Mouse (Mus musculus): ENCODE data around the gene Slain2. TPM values are rescaled to one million over a fixed set of nuclear protein-coding genes. Genes with fewer than 3 reads are reported as not detected.

Slain2 gene
- polyA plus RNA-seq, 1 experiment = 48.4 TPM

GRCm38 (mm10) chr5:73014745-73015144, 100.6 kb downstream of the Slain2 start:
- TF ChIP-seq POLR2A (IDR thresholded peaks at IDR 0.05; ENCODE audit: insufficient read depth, low read length) (no peak), CTCF (IDR thresholded peaks at IDR 0.05; ENCODE audit: low read depth, low read length) (no peak), EP300 (IDR thresholded peaks at IDR 0.05; ENCODE audit: insufficient read depth, low read depth, low read length) (no peak)
- Histone ChIP-seq H3K4me1 (ENCODE audit: control insufficient read depth, insufficient read depth, low read length) (no peaks in the 10 kb centered on the region), H3K27me3 (ENCODE audit: control insufficient read depth, insufficient read depth, low read length, poor library complexity, severe bottlenecking) (peaks cover 6% of the 10 kb centered on the region; the same call in 1 of the 2 replicates), H3K9ac (ENCODE audit: low read depth, poor library complexity, severe bottlenecking) (no peak overlapping the region), H3K36me3 (ENCODE audit: control insufficient read depth, insufficient read depth, low read length, poor library complexity, severe bottlenecking) (no peaks in the 10 kb centered on the region), H3K9me3 (replicated peaks; ENCODE audit: control insufficient read depth, insufficient read depth, low read length, poor library complexity, severe bottlenecking) (no peaks in the 10 kb centered on the region), H3K4me3 (ENCODE audit: low read depth, low read length) (no peak overlapping the region), H3K27ac (ENCODE audit: insufficient read depth, low read length) (no peak overlapping the region)

GRCm38 (mm10) chr5:73023801-73024200, 109.7 kb downstream of the Slain2 start:
- no peaks in the 10 kb centered on the region for H3K4me1 ChIP-seq (ENCODE audit: control insufficient read depth, insufficient read depth, low read length)
- TF ChIP-seq EP300 (IDR thresholded peaks at IDR 0.05; ENCODE audit: insufficient read depth, low read depth, low read length) (no peak), POLR2A (IDR thresholded peaks at IDR 0.05; ENCODE audit: insufficient read depth, low read length) (no peak), CTCF (IDR thresholded peaks at IDR 0.05; ENCODE audit: low read depth, low read length) (no peak)
- no peak overlapping the region for H3K9ac ChIP-seq (ENCODE audit: low read depth, poor library complexity, severe bottlenecking)
- H3K27ac ChIP-seq (ENCODE audit: insufficient read depth, low read length) = no peak overlapping the region
- no peaks in the 10 kb centered on the region for H3K27me3 ChIP-seq (ENCODE audit: control insufficient read depth, insufficient read depth, low read length, poor library complexity, severe bottlenecking)
- peaks cover 4% of the 10 kb centered on the region for H3K36me3 ChIP-seq (ENCODE audit: control insufficient read depth, insufficient read depth, low read length, poor library complexity, severe bottlenecking)
- no peak overlapping the region for H3K4me3 ChIP-seq (ENCODE audit: low read depth, low read length)
- H3K9me3 ChIP-seq (replicated peaks; ENCODE audit: control insufficient read depth, insufficient read depth, low read length, poor library complexity, severe bottlenecking) = no peaks in the 10 kb centered on the region

Other genes with a start within 250 kb of the Slain2 start
- not detected in 2 replicates for gene Txk, start 161.5 kb upstream of the Slain2 start, polyA plus RNA-seq (2011; ENCODE audit: insufficient read depth, insufficient read length, low read depth, missing spikeins)
- 15.8 and 20.6 TPM in 2 replicates for gene Tec, start 45.8 kb upstream of the Slain2 start, polyA plus RNA-seq (2011; ENCODE audit: insufficient read depth, insufficient read length, low read depth, missing spikeins)
- gene Gm10135, start 60.4 kb downstream of the Slain2 start, polyA plus RNA-seq (2011; ENCODE audit: insufficient read depth, insufficient read length, low read depth, missing spikeins) = not detected in 2 replicates
- not detected in 2 replicates for gene Slc10a4, start 92.6 kb downstream of the Slain2 start, polyA plus RNA-seq (2011; ENCODE audit: insufficient read depth, insufficient read length, low read depth, missing spikeins)